Mouse (Mus musculus) kidney, embryonic 15.5 days (tissue): ENCODE results near the gene Dctn2. TPM values are rescaled to one million over a fixed set of nuclear protein-coding genes. Genes with fewer than 3 reads are reported as not detected.

Source experiments
- ATAC-seq: fragments of 200-750 bp; cut with Nextera tagmentation; replicated peaks from 2 replicates; pipeline ENCODE4 v1.8.0; 2017; ENCODE audit warnings: moderate TSS enrichment; ENCODE audit not compliant: low FRiP score
- H3K27ac ChIP-seq: fragments of 300-500 bp; sonication (generic); 2 replicates; pipeline ENCODE4 v1.5.1; 2015; ENCODE audit warnings: mild to moderate bottlenecking, inconsistent platforms
- H3K27me3 ChIP-seq: fragments of 300-500 bp; sonication (generic); 2 replicates; pipeline ENCODE4 v1.6.1; 2015; ENCODE audit warnings: inconsistent platforms
- H3K36me3 ChIP-seq: fragments of 300-500 bp; sonication (generic); 2 replicates; pipeline ENCODE4 v1.6.1; 2015; ENCODE audit warnings: inconsistent platforms
- H3K4me1 ChIP-seq: fragments of 300-500 bp; sonication (generic); 2 replicates; pipeline ENCODE4 v1.6.1; 2015; ENCODE audit warnings: inconsistent platforms
- H3K4me2 ChIP-seq: fragments of 300-500 bp; sonication (generic); 2 replicates; pipeline ENCODE4 v1.6.1; 2015; ENCODE audit warnings: moderate library complexity, mild to moderate bottlenecking, inconsistent platforms
- H3K4me3 ChIP-seq: fragments of 300-500 bp; sonication (generic); replicated peaks from 2 replicates; pipeline ENCODE4 v1.5.1; 2015; ENCODE audit warnings: mild to moderate bottlenecking, inconsistent platforms
- H3K9ac ChIP-seq: fragments of 300-500 bp; sonication (generic); 2 replicates; pipeline ENCODE4 v1.6.1; 2015; ENCODE audit warnings: mild to moderate bottlenecking, inconsistent platforms
- H3K9me3 ChIP-seq: fragments of 300-500 bp; sonication (generic); replicated peaks from 2 replicates; pipeline ENCODE4 v1.6.1; 2016; ENCODE audit warnings: inconsistent platforms
- WGBS: fragments of 180-500 bp; shearing (Covaris S2); methylation state at CpG from one replicate; pipeline ENCODE4 v1.1.7; 2015; ENCODE audit warnings: mixed read lengths; 5-methylcytosine and 5-hydroxymethylcytosine counted together
- polyA plus RNA-seq: library from polyadenylated mRNA; unstranded; fragments of >200 nt; fragmentation: Nextera tagmentation; extraction: Ambion mirVana; gene quantifications from 2 replicates; pipeline ENCODE4 v1.2.1, GENCODE M21; 2015

Dctn2 gene
- polyA plus RNA-seq, 1 experiment from 2014 or later: 189 TPM

- Histone ChIP-seq H3K27me3 (no peaks in the 10 kb centered on the region), H3K4me3 (no peak overlapping the region), H3K36me3 (peaks cover 76% of the 10 kb centered on the region), H3K9me3 (no peaks in the 10 kb centered on the region), H3K27ac (no peak overlapping the region), H3K4me2 (no peak overlapping the region), H3K4me1 (peaks cover 45% of the 10 kb centered on the region), H3K9ac (0 out of 2 replicates have a peak overlapping the region, but pooled peaks have one; percentile 36)
- WGBS: 75% methylated on average over 11 of the region's 11 CpGs
- ATAC-seq: no peak
Measured at GRCm38 (mm10) chr10:127284724-127285500, 18.7 kb downstream of the Dctn2 start.

- H3K9me3 ChIP-seq: no peaks in the 10 kb centered on the region
- ATAC-seq: no peak
- H3K36me3 ChIP-seq: peaks cover 68% of the 10 kb centered on the region
- peaks cover 48% of the 10 kb centered on the region for H3K4me1 ChIP-seq
- 76% methylated on average over 13 of the region's 13 CpGs for WGBS
- H3K27me3 ChIP-seq: no peaks in the 10 kb centered on the region
- H3K4me3 ChIP-seq: no peak overlapping the region
- no peak overlapping the region for H3K4me2 ChIP-seq
- no peak overlapping the region for H3K27ac ChIP-seq
- 0 out of 2 replicates have a peak overlapping the region, but pooled peaks have one; percentile 36 for H3K9ac ChIP-seq
Measured at GRCm38 (mm10) chr10:127285644-127286043, 19.5 kb downstream of the Dctn2 start.

GRCm38 (mm10) chr10:127286194-127286593 is 20.0 kb downstream of the Dctn2 start:
- Histone ChIP-seq H3K4me3 (peak overlapping the region; percentile 3; the same call in 1 of the 2 replicates), H3K4me1 (peaks cover 48% of the 10 kb centered on the region), H3K27ac (no peak overlapping the region), H3K9ac (no peak overlapping the region), H3K9me3 (no peaks in the 10 kb centered on the region), H3K27me3 (no peaks in the 10 kb centered on the region), H3K36me3 (peaks cover 63% of the 10 kb centered on the region), H3K4me2 (peak overlapping the region; percentile 86; the same call in 1 of the 2 replicates)
- no peak for ATAC-seq
- 61% methylated on average over 7 of the region's 7 CpGs for WGBS

- Histone ChIP-seq H3K27ac (peak overlapping the region; percentile 99), H3K9ac (0 out of 2 replicates have a peak overlapping the region, but pooled peaks have one; percentile 61), H3K9me3 (no peaks in the 10 kb centered on the region), H3K27me3 (no peaks in the 10 kb centered on the region), H3K4me2 (peak overlapping the region; percentile 86), H3K4me1 (peaks cover 54% of the 10 kb centered on the region), H3K36me3 (peaks cover 58% of the 10 kb centered on the region), H3K4me3 (peak overlapping the region; percentile 71)
- 48% methylated on average over 7 of the region's 7 CpGs for WGBS
- no peak for ATAC-seq
Measured at GRCm38 (mm10) chr10:127286730-127287129, 20.6 kb downstream of the Dctn2 start.

- Histone ChIP-seq H3K4me2 (peak overlapping the region; percentile 86), H3K27me3 (no peaks in the 10 kb centered on the region), H3K27ac (peak overlapping the region; percentile 99), H3K9ac (peak overlapping the region; percentile 61), H3K4me1 (peaks cover 60% of the 10 kb centered on the region), H3K9me3 (no peaks in the 10 kb centered on the region), H3K4me3 (peak overlapping the region; percentile 71), H3K36me3 (peaks cover 51% of the 10 kb centered on the region)
- WGBS: 63% methylated on average over 15 of the region's 15 CpGs
- ATAC-seq: no peak
Measured at GRCm38 (mm10) chr10:127287271-127287935, 21.2 kb downstream of the Dctn2 start.

- Histone ChIP-seq H3K4me1 (peaks cover 64% of the 10 kb centered on the region), H3K4me3 (peak overlapping the region; percentile 71), H3K27ac (peak overlapping the region; percentile 99), H3K9me3 (no peaks in the 10 kb centered on the region), H3K4me2 (peak overlapping the region; percentile 86), H3K36me3 (peaks cover 51% of the 10 kb centered on the region), H3K9ac (peak overlapping the region; percentile 61), H3K27me3 (no peaks in the 10 kb centered on the region)
- 2% methylated on average over 3 of the region's 3 CpGs for WGBS
- no peak for ATAC-seq
Measured at GRCm38 (mm10) chr10:127287936-127288293, 21.7 kb downstream of the Dctn2 start.

- Histone ChIP-seq H3K4me1 (peaks cover 69% of the 10 kb centered on the region), H3K4me3 (peak overlapping the region; percentile 71), H3K27me3 (no peaks in the 10 kb centered on the region), H3K4me2 (peak overlapping the region; percentile 86), H3K9me3 (no peaks in the 10 kb centered on the region), H3K9ac (peak overlapping the region; percentile 61), H3K36me3 (peaks cover 51% of the 10 kb centered on the region), H3K27ac (peak overlapping the region; percentile 99)
- peak; percentile 27 for ATAC-seq
- under 1% methylated on average over 20 of the region's 28 CpGs for WGBS
Measured at GRCm38 (mm10) chr10:127288328-127288799, 22.2 kb downstream of the Dctn2 start.

GRCm38 (mm10) chr10:127288800-127289572 is 22.8 kb downstream of the Dctn2 start, which contains the start of gene Mbd6:
Mbd6 (minus strand) TSS chr10:127289018.
- Histone ChIP-seq H3K4me3 (peak within 1 kb of the TSS; percentile 71), H3K27ac (peak within 1 kb of the TSS; percentile 99), H3K4me1 (peaks cover 67% of the 10 kb centered on the region), H3K27me3 (no peaks in the 10 kb centered on the region), H3K4me2 (peak within 1 kb of the TSS; percentile 86), H3K36me3 (peaks cover 51% of the 10 kb centered on the region), H3K9ac (peak within 1 kb of the TSS; percentile 61), H3K9me3 (no peaks in the 10 kb centered on the region)
- under 1% methylated on average over 43 of the region's 65 CpGs for WGBS
- ATAC-seq: peak; percentile 23

GRCm38 (mm10) chr10:127289573-127290191 is 23.5 kb downstream of the Dctn2 start:
- Histone ChIP-seq H3K4me3 (peak overlapping the region; percentile 71), H3K4me2 (peak overlapping the region; percentile 86), H3K27ac (peak overlapping the region; percentile 99), H3K36me3 (peaks cover 51% of the 10 kb centered on the region), H3K9me3 (no peaks in the 10 kb centered on the region), H3K27me3 (no peaks in the 10 kb centered on the region), H3K9ac (peak overlapping the region; percentile 61), H3K4me1 (peaks cover 67% of the 10 kb centered on the region)
- WGBS: 2% methylated on average over 15 of the region's 15 CpGs
- peak; percentile 15; the same call in 1 of the 2 replicates for ATAC-seq

GRCm38 (mm10) chr10:127290307-127290929 is 24.2 kb downstream of the Dctn2 start:
- Histone ChIP-seq H3K4me1 (peaks cover 62% of the 10 kb centered on the region), H3K4me3 (peak overlapping the region; percentile 71), H3K9me3 (no peaks in the 10 kb centered on the region), H3K9ac (peak overlapping the region; percentile 70), H3K4me2 (peak overlapping the region; percentile 86), H3K36me3 (peaks cover 51% of the 10 kb centered on the region), H3K27ac (peak overlapping the region; percentile 99), H3K27me3 (no peaks in the 10 kb centered on the region)
- WGBS: under 1% methylated on average over 40 of the region's 47 CpGs
- peak; percentile 93 for ATAC-seq
